Mouse (Mus musculus): ENCODE measurements at regions not wholly inside any gene's neighbourhood (a gene's known extent, or its start where the extent isn't known, plus 50 kb on each side); places are given as distances from the start of the nearest gene placed in this dataset.

- TF ChIP-seq CTCF (IDR thresholded peaks at IDR 0.05; ENCODE audit: extremely low read depth, insufficient read depth, low read length) (no peak), POLR2A (IDR thresholded peaks at IDR 0.05; ENCODE audit: extremely low read depth, insufficient read depth, low read length) (no peak)
These were observed 185.7 kb upstream of the Atp2b1 start for GRCm38 (mm10) chr10:98728396-98729030.
